Mouse (Mus musculus): ENCODE measurements around the gene Doxl2. TPM values are rescaled to one million over a fixed set of nuclear protein-coding genes. Genes with fewer than 3 reads are reported as not detected.

Gene Doxl2
- polyA plus RNA-seq, 1 experiment from 2014 or later = not detected

DNA sequence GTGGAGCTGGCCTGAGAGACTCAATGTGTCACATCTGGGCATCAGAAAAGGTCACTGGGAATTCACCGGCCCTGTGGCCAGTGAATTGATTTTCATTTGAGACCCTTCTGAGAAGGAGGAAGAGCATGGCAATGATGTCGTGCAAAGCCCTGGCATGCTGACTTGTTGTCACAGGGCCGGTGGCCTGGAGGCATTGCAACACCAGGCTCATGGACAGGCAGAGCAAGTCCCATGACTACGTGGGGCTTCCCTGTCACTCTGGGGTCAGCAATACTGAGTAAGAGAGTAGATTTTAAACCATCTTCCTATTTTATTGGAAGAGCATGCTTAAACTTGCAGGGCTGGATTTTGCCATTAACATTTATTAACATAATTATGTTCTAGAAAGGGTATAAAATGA lies 38.3 kb downstream of the Doxl2 start:
- Histone ChIP-seq H3K36me3 (no peaks in the 10 kb centered on the region), H3K4me3 (no peak overlapping the region), H3K4me1 (peaks cover 6% of the 10 kb centered on the region; the same call in 1 of the 2 replicates), H3K4me2 (replicated peaks) (no peak overlapping the region), H3K27ac (no peak overlapping the region), H3K27me3 (no peaks in the 10 kb centered on the region), H3K9ac (no peak overlapping the region), H3K9me3 (replicated peaks) (no peaks in the 10 kb centered on the region; the same call in 1 of the 2 replicates)
- 78% methylated on average over 4 of the region's 4 CpGs for WGBS
- ATAC-seq (ENCODE audit: low FRiP score) = no peak

- Histone ChIP-seq H3K27ac (no peak overlapping the region), H3K27me3 (no peaks in the 10 kb centered on the region), H3K9ac (no peak overlapping the region), H3K36me3 (no peaks in the 10 kb centered on the region), H3K4me1 (peaks cover 2% of the 10 kb centered on the region; the same call in 1 of the 2 replicates), H3K4me2 (replicated peaks) (no peak overlapping the region), H3K9me3 (replicated peaks) (no peaks in the 10 kb centered on the region; the same call in 1 of the 2 replicates), H3K4me3 (no peak overlapping the region)
- 91% methylated on average over 3 of the region's 3 CpGs for WGBS
- no peak for ATAC-seq (ENCODE audit: low FRiP score)
Observed at GRCm38 (mm10) chr6:49013458-49013857, 38.7 kb downstream of the Doxl2 start.

- Histone ChIP-seq H3K27ac (no peak overlapping the region), H3K4me2 (replicated peaks) (no peak overlapping the region), H3K9me3 (replicated peaks) (no peaks in the 10 kb centered on the region), H3K36me3 (no peaks in the 10 kb centered on the region), H3K4me3 (no peak overlapping the region), H3K27me3 (no peaks in the 10 kb centered on the region), H3K4me1 (0 out of 2 replicates have a peak, but pooled peaks cover 2% of the 10 kb centered on the region), H3K9ac (no peak overlapping the region)
- ATAC-seq (ENCODE audit: low FRiP score) = no peak
- 72% methylated on average over 12 of the region's 12 CpGs for WGBS
Observed at GRCm38 (mm10) chr6:49017150-49017549, 42.4 kb downstream of the Doxl2 start.

- WGBS = 88% methylated on average over 1 of the region's 1 CpGs
Observed at GRCm38 (mm10) chr6:49019341-49019740, 44.6 kb downstream of the Doxl2 start.

DNA sequence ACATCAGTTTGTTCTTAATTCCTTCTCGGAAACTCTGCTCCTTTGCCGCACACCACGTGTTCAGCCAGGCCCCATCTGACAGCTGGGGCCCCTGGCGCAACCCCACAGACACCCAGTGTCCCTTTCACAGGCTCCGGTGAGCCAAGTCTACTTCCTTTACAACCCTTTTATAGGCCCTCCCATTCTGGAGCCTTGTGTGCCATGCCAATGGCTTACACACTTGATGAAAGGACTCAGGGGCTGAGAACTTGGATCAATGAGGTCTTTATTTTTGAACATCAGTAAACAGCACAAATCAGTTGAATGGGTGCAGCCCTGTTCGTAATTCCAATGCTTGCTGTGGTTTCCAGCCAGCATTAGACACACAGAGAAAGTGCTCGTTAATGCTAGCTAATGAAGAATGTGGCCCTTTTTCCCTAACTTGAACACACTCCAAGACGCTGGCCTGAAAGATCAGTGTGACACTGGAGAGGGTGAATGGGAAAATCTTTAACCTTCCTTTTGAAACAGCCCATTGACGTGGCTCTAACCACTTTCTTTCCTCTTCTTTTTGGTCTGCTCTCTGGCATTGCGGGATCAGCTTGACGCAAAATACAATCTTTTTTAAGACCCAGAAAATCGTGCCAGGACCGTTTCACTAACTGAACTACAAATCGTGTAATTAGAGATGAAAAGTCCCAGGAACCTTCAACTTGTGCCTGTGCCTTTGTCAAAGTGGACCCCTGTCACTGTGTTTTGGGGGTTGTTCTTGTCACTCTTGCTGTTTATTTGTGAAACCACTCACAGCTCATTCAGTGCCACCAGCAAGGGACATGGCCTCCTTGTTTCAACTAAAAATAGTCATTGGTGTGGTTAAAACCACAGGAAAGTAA lies 46.6 kb downstream of the Doxl2 start:
- no peaks in the 10 kb centered on the region for H3K9me3 ChIP-seq (replicated peaks)
- 66% methylated on average over 14 of the region's 14 CpGs for WGBS
- 0 out of 2 replicates have a peak, but pooled peaks cover 2% of the 10 kb centered on the region for H3K4me1 ChIP-seq
- H3K9ac ChIP-seq = no peak overlapping the region
- no peak overlapping the region for H3K27ac ChIP-seq
- no peaks in the 10 kb centered on the region for H3K27me3 ChIP-seq
- no peaks in the 10 kb centered on the region for H3K36me3 ChIP-seq
- no peak overlapping the region for H3K4me2 ChIP-seq (replicated peaks)
- ATAC-seq (ENCODE audit: low FRiP score) = 0 out of 2 replicates have a peak, but pooled peaks have one; percentile 46
- no peak overlapping the region for H3K4me3 ChIP-seq

More at GRCm38 (mm10) chr6:49019341-49019740, 44.6 kb downstream of the Doxl2 start:
- Histone ChIP-seq H3K4me2 (replicated peaks) (no peak overlapping the region), H3K4me1 (0 out of 2 replicates have a peak, but pooled peaks cover 2% of the 10 kb centered on the region), H3K9me3 (replicated peaks) (no peaks in the 10 kb centered on the region), H3K9ac (no peak overlapping the region), H3K36me3 (no peaks in the 10 kb centered on the region), H3K4me3 (no peak overlapping the region), H3K27ac (no peak overlapping the region), H3K27me3 (no peaks in the 10 kb centered on the region)
- ATAC-seq (ENCODE audit: low FRiP score) = no peak

DNA sequence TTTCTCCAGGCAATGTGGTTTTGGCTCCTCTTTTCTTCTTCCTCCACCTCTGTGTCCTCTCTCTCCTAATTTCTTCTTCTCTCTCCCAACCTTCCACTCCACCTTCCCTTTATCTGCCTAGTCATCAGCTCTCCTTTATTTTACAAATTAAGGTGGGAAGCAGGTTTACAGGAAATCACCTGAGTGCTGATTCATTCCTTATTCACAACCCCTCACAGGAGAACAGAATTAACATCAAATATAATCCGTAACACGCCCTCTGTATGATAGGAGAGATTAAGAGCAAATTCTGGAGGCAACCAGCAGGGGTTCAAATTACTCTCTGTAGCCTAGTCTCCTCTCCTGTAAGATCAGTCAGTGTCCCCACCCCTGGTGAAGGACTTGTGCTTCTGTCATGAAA lies 47.6 kb downstream of the Doxl2 start:
- Histone ChIP-seq H3K27ac (no peak overlapping the region), H3K9me3 (replicated peaks) (no peaks in the 10 kb centered on the region), H3K36me3 (no peaks in the 10 kb centered on the region), H3K27me3 (no peaks in the 10 kb centered on the region), H3K4me1 (0 out of 2 replicates have a peak, but pooled peaks cover 2% of the 10 kb centered on the region), H3K4me2 (replicated peaks) (no peak overlapping the region), H3K4me3 (no peak overlapping the region), H3K9ac (no peak overlapping the region)
- WGBS = 86% methylated on average over 2 of the region's 2 CpGs
- no peak for ATAC-seq (ENCODE audit: low FRiP score)

- H3K4me1 ChIP-seq = 0 out of 2 replicates have a peak, but pooled peaks cover 2% of the 10 kb centered on the region
Observed at GRCm38 (mm10) chr6:49023315-49023714, 48.6 kb downstream of the Doxl2 start.

DNA sequence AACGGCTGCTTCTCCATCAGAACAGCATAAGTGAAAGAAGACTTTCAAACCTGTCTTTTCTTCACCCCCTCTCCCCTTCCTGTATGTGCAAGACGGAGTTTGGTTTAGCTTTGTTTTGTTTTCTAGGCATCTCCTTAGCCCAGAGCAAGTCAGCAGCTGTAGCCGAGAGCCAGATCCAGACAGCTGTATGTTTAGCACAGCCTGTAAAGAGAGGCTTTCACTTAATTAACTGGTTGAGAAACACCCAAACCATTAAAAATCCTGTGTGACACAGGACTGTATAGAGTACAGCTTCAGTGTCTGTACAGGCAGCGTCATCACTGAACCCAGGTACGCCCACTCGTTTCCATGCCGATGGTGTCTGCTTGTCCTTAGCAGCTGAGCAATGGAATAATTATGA lies 50.5 kb downstream of the Doxl2 start:
- 0 out of 2 replicates have a peak, but pooled peaks cover 2% of the 10 kb centered on the region for H3K4me1 ChIP-seq
- no peak overlapping the region for H3K9ac ChIP-seq
- no peak overlapping the region for H3K4me2 ChIP-seq (replicated peaks)
- no peak for ATAC-seq (ENCODE audit: low FRiP score)
- H3K27me3 ChIP-seq = no peaks in the 10 kb centered on the region
- 88% methylated on average over 7 of the region's 7 CpGs for WGBS
- no peak overlapping the region for H3K4me3 ChIP-seq
- no peak overlapping the region for H3K27ac ChIP-seq
- no peaks in the 10 kb centered on the region for H3K9me3 ChIP-seq (replicated peaks)
- H3K36me3 ChIP-seq = no peaks in the 10 kb centered on the region

More at GRCm38 (mm10) chr6:49023315-49023714, 48.6 kb downstream of the Doxl2 start:
- no peak for ATAC-seq (ENCODE audit: low FRiP score)
- Histone ChIP-seq H3K4me3 (no peak overlapping the region), H3K9me3 (replicated peaks) (no peaks in the 10 kb centered on the region), H3K4me2 (replicated peaks) (no peak overlapping the region), H3K36me3 (no peaks in the 10 kb centered on the region), H3K9ac (no peak overlapping the region), H3K27me3 (no peaks in the 10 kb centered on the region), H3K27ac (no peak overlapping the region)
- 83% methylated on average over 10 of the region's 10 CpGs for WGBS

DNA sequence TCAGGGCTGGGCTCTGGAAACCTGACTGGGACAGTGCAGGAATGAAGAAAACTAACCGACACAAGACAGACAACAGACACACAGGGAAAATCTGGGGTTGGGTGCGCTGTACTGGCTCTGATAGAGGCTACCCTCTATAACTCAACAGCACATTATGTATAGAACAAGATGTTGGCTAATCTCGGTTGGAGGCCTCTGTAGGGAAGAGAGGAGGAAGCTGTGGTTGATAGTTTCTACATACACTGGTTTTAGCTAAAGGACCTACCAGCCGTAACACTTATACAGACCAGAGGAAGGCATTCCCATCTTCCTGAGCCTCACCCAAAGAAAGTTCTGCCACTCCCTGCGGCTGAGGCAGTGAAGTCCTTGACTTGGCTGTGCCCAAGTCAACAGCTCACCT lies 51.7 kb downstream of the Doxl2 start:
- Histone ChIP-seq H3K9ac (no peak overlapping the region), H3K9me3 (replicated peaks) (no peaks in the 10 kb centered on the region), H3K36me3 (no peaks in the 10 kb centered on the region), H3K27ac (no peak overlapping the region), H3K27me3 (no peaks in the 10 kb centered on the region), H3K4me3 (no peak overlapping the region), H3K4me2 (replicated peaks) (no peak overlapping the region), H3K4me1 (no peaks in the 10 kb centered on the region)
- ATAC-seq (ENCODE audit: low FRiP score) = no peak
- WGBS = 90% methylated on average over 5 of the region's 5 CpGs

GRCm38 (mm10) chr6:49028019-49028418 lies 53.3 kb downstream of the Doxl2 start:
- ATAC-seq (ENCODE audit: low FRiP score) = no peak
- Histone ChIP-seq H3K4me3 (no peak overlapping the region), H3K4me1 (no peaks in the 10 kb centered on the region), H3K9ac (no peak overlapping the region), H3K4me2 (replicated peaks) (no peak overlapping the region), H3K9me3 (replicated peaks) (no peaks in the 10 kb centered on the region), H3K27ac (no peak overlapping the region), H3K36me3 (no peaks in the 10 kb centered on the region), H3K27me3 (no peaks in the 10 kb centered on the region)
- WGBS = 86% methylated on average over 6 of the region's 6 CpGs
